Mouse (Mus musculus) lung, postnatal 36 days (tissue): ENCODE results near the gene Ppef1.
"Not testable (repeated sequence)": the region's sequence is repeated elsewhere in the genome, so short reads cannot be mapped to it uniquely, and the experiment has no call there.

Source experiments
- DNase-seq: peaks from one replicate; pipeline ENCODE4 v3.0.0; 2022; ENCODE audit warnings: mixed read lengths

The Ppef1 gene

GRCm38 (mm10) chrX:160735650-160736049 is at the start of gene Ppef1:
TSS of gene Ppef1 (minus strand) at chrX:160735765.
- DNase-seq = no peak

DNA sequence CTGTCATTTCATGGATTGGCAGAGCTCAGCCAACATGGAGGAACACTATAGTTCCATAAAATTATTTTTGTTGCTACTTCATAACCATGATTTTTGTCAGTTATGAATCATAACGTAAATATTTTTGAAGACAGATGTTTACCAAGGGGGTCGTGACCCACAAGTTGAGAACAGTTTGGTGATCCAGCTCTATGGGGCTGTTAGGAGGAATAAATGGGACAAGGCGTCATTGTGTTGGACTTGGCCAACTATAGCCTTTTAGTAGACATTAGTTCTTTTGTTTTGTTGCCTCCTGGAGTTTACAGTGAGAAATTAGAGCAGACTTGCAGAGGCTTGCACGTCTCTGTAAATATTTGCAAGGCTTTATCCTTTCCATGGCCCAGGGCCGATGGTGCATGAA is 46.7 kb upstream of the Ppef1 start:
- no peak for DNase-seq

GRCm38 (mm10) chrX:160773033-160773432 is 37.5 kb upstream of the Ppef1 start:
- no peak for DNase-seq

- not testable (repeated sequence) for DNase-seq
These were observed 34.1 kb upstream of the Ppef1 start for GRCm38 (mm10) chrX:160769622-160770021.

DNA sequence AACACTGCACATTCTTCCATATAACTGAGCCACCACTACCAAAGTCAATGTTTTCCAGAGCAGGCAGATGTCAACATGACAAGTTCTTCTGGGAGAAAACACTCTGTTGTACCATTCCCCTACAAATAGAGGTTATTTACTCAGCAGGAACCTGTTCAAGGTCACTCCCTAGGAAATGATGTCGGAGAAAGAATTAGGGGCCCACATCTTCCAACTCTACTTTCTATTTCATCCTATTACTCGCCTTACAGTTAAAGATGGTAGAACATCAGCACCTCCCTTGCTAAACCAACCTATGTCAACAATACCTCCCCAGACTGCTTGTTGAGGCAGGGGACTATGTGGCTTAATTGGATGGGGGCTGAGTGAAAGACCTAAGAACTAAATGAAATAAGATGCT is 32.1 kb upstream of the Ppef1 start, which contains the start of gene Rs1:
Gene Rs1 (plus strand): TSS at position 301 of the 400 bp plus-strand sequence.
- DNase-seq = no peak

GRCm38 (mm10) chrX:160766233-160766616 is 30.7 kb upstream of the Ppef1 start:
- no peak for DNase-seq

DNA sequence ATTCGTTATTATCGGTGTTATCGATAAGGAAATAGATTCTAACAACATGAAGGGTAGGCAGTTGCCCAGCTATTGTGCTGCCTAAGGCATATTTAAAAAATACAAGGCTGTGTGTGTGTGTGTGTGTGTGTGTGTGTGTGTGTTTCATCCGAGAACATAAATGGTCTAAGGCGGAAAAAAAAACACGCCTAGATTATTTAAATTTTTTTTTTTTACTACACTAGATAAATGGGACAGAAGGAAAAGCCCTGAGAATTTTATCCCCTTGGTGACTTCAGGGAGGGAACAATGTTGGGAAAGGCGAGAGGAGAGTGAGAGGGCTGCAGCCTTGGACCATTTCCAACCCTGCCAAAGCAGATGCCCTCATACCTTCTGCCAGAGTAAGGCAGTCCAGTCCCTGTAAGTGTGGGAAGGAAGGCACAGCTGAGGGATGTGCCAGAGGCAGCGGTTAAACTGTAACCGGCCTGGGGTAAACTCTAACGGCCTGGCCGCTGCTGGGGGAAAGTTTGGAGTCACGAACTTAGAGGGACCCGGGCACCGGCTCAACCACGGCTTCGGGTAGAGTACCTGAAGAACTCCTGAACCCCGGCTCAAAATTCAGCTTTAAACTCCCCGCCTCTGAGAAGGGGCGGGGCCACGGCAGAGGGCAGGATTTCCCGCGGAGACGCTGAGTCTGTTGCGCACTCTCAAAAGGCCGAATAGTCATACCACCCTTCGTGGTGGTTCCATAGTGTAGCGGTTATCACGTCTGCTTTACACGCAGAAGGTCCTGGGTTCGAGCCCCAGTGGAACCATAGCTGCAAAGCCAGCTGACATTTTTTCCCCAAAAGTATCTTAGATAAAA is 30.0 kb upstream of the Ppef1 start:
- peak; percentile 95 for DNase-seq

DNA sequence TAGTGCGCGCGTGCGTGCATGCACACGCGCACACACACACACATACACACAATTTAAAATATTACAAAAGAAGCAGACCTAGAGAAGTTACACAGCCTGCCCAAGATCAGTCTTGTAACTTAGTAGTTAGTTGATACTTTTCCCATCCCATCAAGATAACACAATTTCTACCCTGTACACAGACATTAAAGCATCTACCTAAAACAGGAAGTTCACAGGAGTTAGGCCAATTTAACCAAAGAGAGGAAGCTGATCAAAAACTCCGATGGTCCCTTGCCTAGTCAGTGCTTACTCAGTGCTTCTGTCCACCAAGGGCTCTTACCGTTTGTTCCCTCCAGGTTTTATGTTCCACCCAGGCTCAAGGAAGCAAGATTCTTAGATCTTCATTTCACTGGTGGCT is 15.2 kb upstream of the Ppef1 start:
- DNase-seq = no peak

DNA sequence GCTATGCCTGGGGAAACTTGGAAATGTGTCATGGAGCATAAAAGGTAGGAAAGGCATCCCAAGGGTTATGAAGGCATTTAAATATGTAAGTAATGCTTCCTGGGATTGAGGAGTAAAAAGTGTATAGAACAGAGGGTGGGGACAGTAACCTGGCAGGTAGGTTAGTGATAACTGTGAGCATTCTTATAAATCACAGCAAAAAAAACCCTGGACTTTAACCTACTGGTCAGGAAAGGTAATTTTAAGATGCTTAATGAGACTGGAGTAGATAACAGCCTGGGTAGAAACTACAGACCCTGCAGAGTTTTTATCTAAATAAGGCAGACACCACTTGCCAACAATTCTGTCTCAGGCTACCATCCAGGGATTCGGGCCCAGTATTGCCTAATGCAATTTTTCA is 13.1 kb upstream of the Ppef1 start:
- DNase-seq = no peak

DNA sequence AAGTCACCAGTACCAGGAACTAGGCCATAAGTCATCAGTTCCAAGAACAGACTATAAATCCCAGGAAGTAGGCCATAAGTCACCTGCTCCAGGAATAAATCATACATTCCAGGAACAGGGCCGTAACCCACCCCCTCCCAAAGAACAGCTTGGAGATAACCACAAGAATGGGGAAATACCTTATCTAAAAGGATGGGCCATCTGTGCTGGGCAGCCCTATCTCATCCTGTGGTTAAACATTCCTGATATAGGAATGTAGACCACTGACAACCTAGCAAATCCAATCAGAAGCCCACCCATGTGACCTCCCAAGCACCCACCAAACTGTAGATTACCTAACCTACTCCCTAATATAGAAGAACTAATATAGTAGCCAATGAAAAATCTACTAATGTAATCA is 9.8 kb upstream of the Ppef1 start:
- no peak for DNase-seq

- no peak for DNase-seq
These were observed 36.4 kb downstream of the Ppef1 start for GRCm38 (mm10) chrX:160699171-160699570.

GRCm38 (mm10) chrX:160691559-160691958 is 44.0 kb downstream of the Ppef1 start:
- DNase-seq = no peak

DNA sequence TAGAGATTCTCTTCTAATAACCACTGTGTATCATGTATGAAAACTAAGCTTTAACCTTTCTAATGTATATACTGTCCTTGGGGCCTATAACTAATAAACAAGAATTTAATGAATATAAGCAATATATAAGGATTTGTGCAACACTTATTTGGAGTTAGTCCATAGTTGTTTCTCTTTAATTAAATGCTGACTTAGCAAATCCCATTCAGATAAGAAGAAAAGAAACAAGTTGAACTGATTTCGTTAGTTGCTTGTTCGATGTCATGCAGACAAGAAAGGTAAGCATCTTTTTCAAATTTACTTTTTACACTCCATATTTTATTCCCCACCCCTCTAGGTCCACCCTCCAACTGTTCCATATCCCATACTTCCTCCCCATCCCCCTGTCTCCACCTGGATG is 45.5 kb downstream of the Ppef1 start:
- no peak for DNase-seq

DNA sequence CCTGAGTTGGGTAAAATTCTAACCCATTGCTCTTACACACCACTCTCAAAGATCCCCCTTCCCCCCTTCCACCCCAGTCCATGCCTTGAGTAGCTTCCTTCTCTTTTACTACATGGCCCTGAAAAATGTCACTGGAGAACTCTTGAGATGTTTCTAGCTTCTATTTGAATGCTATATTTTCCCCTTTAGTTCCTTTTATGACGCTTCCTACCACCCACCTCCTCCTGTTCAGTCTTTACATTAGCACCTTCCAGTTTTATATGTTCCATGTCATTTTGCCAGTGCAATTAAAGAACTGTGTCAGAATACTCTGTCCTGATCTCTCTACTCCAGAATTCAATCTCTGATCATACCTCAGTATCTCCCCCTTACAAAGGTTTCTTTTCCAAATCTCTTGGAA is 65.6 kb downstream of the Ppef1 start:
- no peak for DNase-seq

DNA sequence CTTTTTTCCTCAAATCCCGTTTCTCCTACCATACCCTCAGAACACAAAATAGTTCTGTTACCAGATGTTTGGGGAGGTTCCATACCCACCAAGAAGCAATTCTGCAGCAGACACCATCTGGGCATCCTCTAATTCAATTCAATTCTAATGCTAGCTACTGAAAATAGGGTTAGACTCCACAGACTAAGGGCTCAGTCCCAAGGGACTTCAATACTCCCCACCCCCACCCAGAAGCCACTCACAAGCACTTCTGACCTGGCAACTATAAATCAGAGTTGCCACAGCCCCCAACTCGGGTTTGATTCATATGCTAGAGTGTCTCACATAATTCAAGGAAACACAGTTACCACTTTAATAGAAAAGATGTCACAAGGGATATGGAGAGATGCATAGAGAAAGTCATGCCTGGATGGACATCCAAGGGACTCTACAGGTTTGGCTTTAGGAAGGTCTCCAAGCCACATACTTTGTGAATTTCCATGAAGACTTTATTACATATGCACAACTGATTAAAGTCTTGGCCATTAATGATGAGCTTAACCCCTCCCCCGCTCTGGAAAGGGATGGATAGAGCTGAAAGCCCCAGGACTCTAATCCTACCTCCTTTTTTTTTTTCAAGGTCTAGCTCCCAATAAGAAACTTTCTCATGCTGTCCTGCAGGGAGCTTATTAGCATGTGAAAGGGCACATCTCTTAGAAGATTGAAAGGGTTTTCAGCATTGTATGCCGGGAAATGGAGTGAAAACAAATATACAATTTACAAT is 124.5 kb downstream of the Ppef1 start:
- DNase-seq = no peak

GRCm38 (mm10) chrX:160610482-160610881 is 125.1 kb downstream of the Ppef1 start:
- DNase-seq = no peak

DNA sequence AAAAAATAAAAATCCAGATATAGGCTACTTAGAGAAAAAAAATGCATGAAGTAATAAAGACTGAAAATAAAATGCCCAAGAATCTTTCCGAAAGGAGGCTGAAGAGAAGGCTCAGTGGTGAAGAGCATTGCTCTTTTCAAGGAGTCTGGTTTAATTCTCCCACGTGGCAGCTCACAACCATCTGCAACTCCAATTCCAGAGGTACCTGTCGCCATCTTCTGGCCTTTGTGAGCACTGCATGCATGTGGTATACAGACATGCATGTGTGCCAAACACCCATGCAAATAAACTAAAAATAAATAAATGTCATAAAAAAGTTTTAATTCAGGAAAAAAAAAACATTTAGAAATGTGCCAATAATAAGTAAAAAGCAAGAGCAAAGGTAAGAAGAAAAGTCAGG is 125.7 kb downstream of the Ppef1 start:
- DNase-seq = peak; percentile 71

DNA sequence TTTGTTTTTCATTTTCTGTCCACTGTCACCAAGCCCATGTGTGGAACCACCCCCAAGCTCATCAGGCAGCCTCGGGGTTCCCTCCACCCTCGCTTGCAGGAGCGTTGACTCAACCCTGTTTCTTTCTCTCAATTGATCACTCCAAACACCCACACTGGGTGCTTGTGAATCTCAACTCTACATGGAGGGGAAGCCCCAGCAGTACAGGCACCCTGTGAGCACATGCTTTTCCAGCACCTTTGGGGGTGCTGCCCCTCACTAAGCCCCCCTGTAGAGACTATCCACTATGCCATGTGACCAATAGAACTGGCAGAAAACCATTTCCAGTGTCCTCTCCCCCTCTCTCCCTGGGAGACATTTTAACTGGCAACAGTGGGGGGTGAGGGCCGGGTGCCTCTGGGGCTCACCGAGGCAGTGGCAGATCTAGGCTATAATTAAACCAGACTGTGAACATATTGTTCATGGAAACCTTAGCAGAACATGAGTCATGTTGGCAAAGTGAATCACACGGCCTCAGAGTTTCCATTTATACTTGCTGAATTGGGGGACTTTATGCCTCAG is 131.5 kb downstream of the Ppef1 start:
- DNase-seq = no peak

DNA sequence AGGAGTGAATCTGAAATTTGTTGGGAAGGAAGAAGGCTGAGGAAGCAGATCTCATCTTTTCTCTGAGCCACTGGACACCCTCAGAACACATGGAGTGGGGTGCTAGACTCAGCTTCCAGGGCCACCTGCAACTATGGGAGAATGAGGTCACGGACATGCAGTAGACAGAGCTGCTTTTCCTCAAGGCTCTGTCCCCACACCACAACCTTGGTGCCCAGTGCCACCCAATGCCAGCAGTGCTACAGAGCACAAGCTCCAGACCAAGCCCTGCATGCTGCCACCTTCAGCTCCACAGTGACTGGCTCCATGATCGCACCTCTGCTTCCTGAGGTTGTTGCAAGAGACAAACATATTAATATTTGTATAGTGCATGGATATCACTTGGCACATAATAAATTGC is 132.2 kb downstream of the Ppef1 start:
- DNase-seq = no peak

DNA sequence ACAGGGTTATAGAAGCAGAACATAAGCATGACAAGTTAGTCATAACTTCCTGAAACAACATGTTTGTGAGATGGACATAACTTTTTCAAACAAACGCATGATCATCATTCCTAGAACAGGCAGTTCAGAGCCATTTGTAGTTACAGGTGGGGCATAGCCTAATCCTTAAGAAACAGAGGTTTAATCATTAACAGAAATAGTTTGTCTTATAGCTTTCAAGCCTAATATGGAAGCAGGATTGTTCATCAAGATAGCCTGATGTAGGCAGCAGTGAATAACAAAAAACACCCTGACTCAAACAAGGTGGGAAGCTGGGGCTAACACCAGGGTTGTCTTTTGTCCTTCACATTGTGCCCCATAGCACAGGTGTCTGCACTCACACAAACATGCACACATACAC is 132.8 kb downstream of the Ppef1 start:
- DNase-seq = no peak

DNA sequence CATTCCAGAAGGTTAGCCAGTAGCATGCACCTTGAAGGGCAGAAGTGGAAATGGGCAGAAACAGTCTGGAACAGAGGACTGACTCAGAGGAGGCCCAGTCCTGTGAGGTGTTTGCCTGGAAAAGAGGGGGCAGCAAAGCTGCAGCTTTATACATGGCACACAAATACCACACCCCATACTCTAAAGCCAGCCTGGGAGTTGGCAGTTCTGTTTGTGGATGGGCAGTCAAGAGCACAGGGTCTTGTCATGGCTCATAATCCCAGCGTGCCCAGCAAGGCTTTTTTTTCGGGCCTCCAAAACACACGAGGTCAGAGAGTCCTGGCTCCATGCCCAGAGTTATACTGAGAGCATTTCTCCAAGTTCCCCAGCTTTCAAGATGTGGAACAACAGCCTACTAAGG is 134.5 kb downstream of the Ppef1 start:
- peak; percentile 45 for DNase-seq

GRCm38 (mm10) chrX:160598562-160599458 is 136.8 kb downstream of the Ppef1 start:
- peak; percentile 67 for DNase-seq

GRCm38 (mm10) chrX:160598055-160598454 is 137.5 kb downstream of the Ppef1 start:
- DNase-seq = no peak
